Mouse (Mus musculus) ES-E14 (cell line): Measurements from ENCODE around the gene Sumo3. TPM values are rescaled to one million over a fixed set of nuclear protein-coding genes. Genes with fewer than 3 reads are reported as not detected.

Experiments used
- DNase-seq: peaks from one replicate; pipeline ENCODE4 v3.0.0-alpha.2; 2013; ENCODE audit warnings: low read depth, low spot score
- H3K27ac ChIP-seq: 2 replicates; pipeline ENCODE4 v1.5.1; 2012; ENCODE audit warnings: low read depth, mild to moderate bottlenecking, low read length, moderate library complexity, mixed read lengths; ENCODE audit not compliant: poor library complexity, insufficient read depth, severe bottlenecking
- H3K36me3 ChIP-seq: 2 replicates; pipeline ENCODE4 v1.6.1; 2012; ENCODE audit warnings: mild to moderate bottlenecking, low read length, moderate library complexity, mixed read lengths; ENCODE audit not compliant: control insufficient read depth, poor library complexity, insufficient read depth, severe bottlenecking
- H3K4me1 ChIP-seq, 2 experiments: fragments of 150-350 bp in 1 of 2; sonication (generic) in 1 of 2; 2 replicates each; pipeline ENCODE4 v1.6.1; 2012; ENCODE audit warnings: low read length in 2 of 2, mild to moderate bottlenecking in 1 of 2, mixed read lengths in 1 of 2; ENCODE audit not compliant: control insufficient read depth in 2 of 2, insufficient read depth in 2 of 2, poor library complexity in 1 of 2
- H3K4me3 ChIP-seq, 2 experiments: fragments of 150-350 bp in 1 of 2; sonication (generic) in 1 of 2; 2 replicates each; pipeline ENCODE4 v1.5.1; 2012; ENCODE audit warnings: low read length in 2 of 2, low read depth in 1 of 2, mild to moderate bottlenecking in 1 of 2, mixed read lengths in 1 of 2; ENCODE audit not compliant: insufficient read depth in 1 of 2, poor library complexity in 1 of 2, severe bottlenecking in 1 of 2
- H3K9ac ChIP-seq: 2 replicates; pipeline ENCODE4 v1.6.1; 2012; ENCODE audit warnings: low read depth, mild to moderate bottlenecking, low read length, mixed read lengths; ENCODE audit not compliant: poor library complexity, insufficient read depth, severe bottlenecking
- H3K9me3 ChIP-seq: fragments of 150-350 bp; sonication (generic); 2 replicates; pipeline ENCODE4 v1.6.1; 2012; ENCODE audit warnings: low read depth, mild to moderate bottlenecking, low read length; ENCODE audit not compliant: control insufficient read depth, insufficient read depth
- CHD2 ChIP-seq: IDR thresholded peaks from 2 replicates; pipeline ENCODE4 v1.6.1; 2014; ENCODE audit warnings: mild to moderate bottlenecking, low read depth, low read length, inconsistent platforms
- HCFC1 ChIP-seq: IDR thresholded peaks from 2 replicates; pipeline ENCODE4 v1.6.1; 2012; ENCODE audit warnings: low read length, inconsistent platforms, borderline replicate concordance; ENCODE audit not compliant: insufficient read depth
- MAFK ChIP-seq: IDR thresholded peaks from 2 replicates; pipeline ENCODE4 v1.6.1; 2014; ENCODE audit warnings: mild to moderate bottlenecking, low read depth, low read length, inconsistent platforms; ENCODE audit not compliant: insufficient read depth
- ZC3H11A ChIP-seq: IDR thresholded peaks from 2 replicates; pipeline ENCODE4 v1.6.1; 2012; ENCODE audit warnings: low read depth, mild to moderate bottlenecking, inconsistent platforms, low read length, borderline replicate concordance
- ZNF384 ChIP-seq: IDR thresholded peaks from 2 replicates; pipeline ENCODE4 v1.6.1; 2012; ENCODE audit warnings: low read depth, low read length, inconsistent platforms
- in situ Hi-C, 2 experiments: fragments of 600-800 bp; cut with MboI; formaldehyde crosslinking; loops; one replicate each; pipeline ENCODE4 v1.15.1; 2025; ENCODE audit warnings: low sequenced_read_pairs in 2 of 2, inconsistent platforms in 1 of 2; ENCODE audit not compliant: unreplicated experiment in 2 of 2
- total RNA-seq: library from RNA; depleted of rRNA; stranded (reverse); fragments of 300-350 nt; gene quantifications from 2 replicates; pipeline ENCODE4 v1.2.3, GENCODE M21; 2012

Sumo3 gene
- total RNA-seq, 1 experiment, result 148 TPM

GRCm38 (mm10) chr10:77607441-77607840 is 1.5 kb downstream of the Sumo3 start:
- H3K4me3 ChIP-seq, result peak overlapping the region; percentile 84 to 87
- H3K9me3 ChIP-seq, result no peaks in the 10 kb centered on the region
- in situ Hi-C loops, result no loop called here
- H3K36me3 ChIP-seq, result peaks cover 24% of the 10 kb centered on the region
- peak overlapping the region; percentile 83 for H3K9ac ChIP-seq
- H3K4me1 ChIP-seq, result peaks cover 9 to 43% of the 10 kb centered on the region in 2 experiments
- peak overlapping the region; percentile 63 for H3K27ac ChIP-seq
- no peak for DNase-seq
- no peak for TF ChIP-seq ZC3H11A
- no peak for TF ChIP-seq ZNF384
- peak; percentile 60 for TF ChIP-seq MAFK
- TF ChIP-seq HCFC1, result no peak
- TF ChIP-seq CHD2, result no peak

- in situ Hi-C loops, result no loop called here
- H3K4me3 ChIP-seq, result no peak overlapping the region
- H3K36me3 ChIP-seq, result peaks cover 31% of the 10 kb centered on the region
- H3K9me3 ChIP-seq, result no peaks in the 10 kb centered on the region
- DNase-seq, result no peak
- H3K27ac ChIP-seq, result no peak overlapping the region
- TF ChIP-seq ZNF384 (no peak), HCFC1 (no peak), MAFK (no peak), ZC3H11A (no peak), CHD2 (no peak)
- H3K9ac ChIP-seq, result no peak overlapping the region; the same call in 1 of the 2 replicates
- peaks cover 2 to 40% of the 10 kb centered on the region in 2 experiments; a peak in 3 of 4 replicates for H3K4me1 ChIP-seq
Measured at GRCm38 (mm10) chr10:77608589-77608988, 2.7 kb downstream of the Sumo3 start.

GRCm38 (mm10) chr10:77610221-77610961 is 4.5 kb downstream of the Sumo3 start:
- TF ChIP-seq ZC3H11A, result no peak
- no peak for TF ChIP-seq ZNF384
- no peak for TF ChIP-seq MAFK
- no peak for TF ChIP-seq CHD2
- TF ChIP-seq HCFC1, result no peak
- Histone ChIP-seq H3K9ac (no peak overlapping the region), H3K36me3 (peaks cover 39% of the 10 kb centered on the region), H3K9me3 (no peaks in the 10 kb centered on the region), H3K4me1 (peaks cover 0 to 25% of the 10 kb centered on the region in 2 experiments; a peak in 3 of 4 replicates), H3K27ac (peak overlapping the region; percentile 17; the same call in 1 of the 2 replicates), H3K4me3 (no peak overlapping the region)
- no peak for DNase-seq
- in situ Hi-C loops, result no loop called here

- no peak overlapping the region for H3K9ac ChIP-seq
- H3K36me3 ChIP-seq, result peaks cover 55% of the 10 kb centered on the region
- no peaks in the 10 kb centered on the region for H3K9me3 ChIP-seq
- in situ Hi-C loops, result no loop called here
- H3K4me3 ChIP-seq, result no peak overlapping the region
- TF ChIP-seq HCFC1 (no peak), ZC3H11A (no peak), MAFK (no peak), ZNF384 (no peak)
- H3K27ac ChIP-seq, result no peak overlapping the region
- H3K4me1 ChIP-seq, result peaks cover 0 to 16% of the 10 kb centered on the region in 2 experiments; a peak in 3 of 4 replicates
- DNase-seq, result no peak
Measured at GRCm38 (mm10) chr10:77613409-77613808, 7.5 kb downstream of the Sumo3 start.
